Mouse (Mus musculus) cerebellum, postnatal 10 days (tissue): ENCODE measurements at regions not wholly inside any gene's neighbourhood (a gene's known extent, or its start where the extent isn't known, plus 50 kb on each side); places are given as distances from the start of the nearest gene placed in this dataset.

Source experiments
- DNase-seq, 2 experiments: peaks; one replicate each; pipeline ENCODE4 v3.0.0; 2021; ENCODE audit warnings: mixed read lengths in 2 of 2

- no peak for DNase-seq
Observed at GRCm38 (mm10) chr3:151670628-151671027, 79.1 kb downstream of the Ifi44 start.

- no peak for DNase-seq
Observed at GRCm38 (mm10) chr3:151653298-151653697, 96.5 kb downstream of the Ifi44 start.

GRCm38 (mm10) chr3:151651524-151651923 lies 98.2 kb downstream of the Ifi44 start:
- no peak for DNase-seq

GRCm38 (mm10) chr3:151647637-151648036 lies 102.1 kb downstream of the Ifi44 start:
- peak; percentile 19 to 20 for DNase-seq

- no peak for DNase-seq
Observed at GRCm38 (mm10) chr3:151639431-151640111, 110.2 kb downstream of the Ifi44 start.

GRCm38 (mm10) chr3:151638326-151638725 lies 111.4 kb downstream of the Ifi44 start:
- DNase-seq = no peak

- no peak for DNase-seq
Observed at GRCm38 (mm10) chr3:151610954-151611353, 138.8 kb downstream of the Ifi44 start.

- DNase-seq = no peak
Observed at GRCm38 (mm10) chr3:151607689-151608088, 142.1 kb downstream of the Ifi44 start.

- no peak for DNase-seq
Observed at GRCm38 (mm10) chr3:151603371-151603770, 146.4 kb downstream of the Ifi44 start.
